Mouse (Mus musculus) midbrain, embryonic 14.5 days (tissue): ENCODE data around the gene Gnai1. TPM values are rescaled to one million over a fixed set of nuclear protein-coding genes. Genes with fewer than 3 reads are reported as not detected.
A peak's percentile ranks its signal among the peaks of the same experiment; 100 is the strongest.

Source experiments
- ATAC-seq: fragments of 200-750 bp; cut with Nextera tagmentation; 2 replicates; pipeline ENCODE4 v1.8.0; 2017; ENCODE audit warnings: moderate number of reproducible peaks, moderate library complexity; ENCODE audit not compliant: low FRiP score, low TSS enrichment
- DNase-seq: peaks from one replicate; pipeline ENCODE4 v3.0.0-alpha.2; 2015
- H3K27ac ChIP-seq: fragments of 300-500 bp; sonication (generic); replicated peaks from 2 replicates; pipeline ENCODE4 v1.5.1; 2014; ENCODE audit warnings: mild to moderate bottlenecking, low read depth, low read length, moderate library complexity
- H3K27me3 ChIP-seq: fragments of 300-500 bp; sonication (generic); 2 replicates; pipeline ENCODE4 v1.6.1; 2014; ENCODE audit warnings: low read length, control low read depth, mixed read lengths; ENCODE audit not compliant: control insufficient read depth, insufficient read depth
- H3K36me3 ChIP-seq: fragments of 300-500 bp; sonication (generic); 2 replicates; pipeline ENCODE4 v1.6.1; 2014; ENCODE audit warnings: low read length, control low read depth; ENCODE audit not compliant: control insufficient read depth, insufficient read depth
- H3K4me1 ChIP-seq: fragments of 300-500 bp; sonication (generic); 2 replicates; pipeline ENCODE4 v1.6.1; 2014; ENCODE audit warnings: mild to moderate bottlenecking, antibody characterized with exemption, low read length, control low read depth; ENCODE audit not compliant: control insufficient read depth, insufficient read depth
- H3K4me2 ChIP-seq: fragments of 300-500 bp; sonication (generic); 2 replicates; pipeline ENCODE4 v1.6.1; 2014; ENCODE audit warnings: mild to moderate bottlenecking, low read length, moderate library complexity
- H3K4me3 ChIP-seq: fragments of 300-500 bp; sonication (generic); replicated peaks from 2 replicates; pipeline ENCODE4 v1.5.1; 2014; ENCODE audit warnings: low read depth, low read length
- H3K9ac ChIP-seq: fragments of 300-500 bp; sonication (generic); replicated peaks from 2 replicates; pipeline ENCODE4 v1.6.1; 2014; ENCODE audit warnings: mild to moderate bottlenecking, low read length, moderate library complexity
- H3K9me3 ChIP-seq: fragments of 300-500 bp; sonication (generic); 2 replicates; pipeline ENCODE4 v1.6.1; 2016; ENCODE audit warnings: low read length, control low read depth, mixed read lengths; ENCODE audit not compliant: control insufficient read depth
- WGBS: fragments of 180-500 bp; shearing (Covaris S2); extraction: QIAGEN DNeasy Blood & Tissue Kit; methylation state at CpG from one replicate; pipeline ENCODE4 v1.1.7; 2014; 5-methylcytosine and 5-hydroxymethylcytosine counted together
- polyA plus RNA-seq: library from polyadenylated mRNA; unstranded; fragments of >200 nt; fragmentation: Nextera tagmentation; extraction: Ambion mirVana; gene quantifications from 2 replicates; pipeline ENCODE4 v1.2.1, GENCODE M21; 2014

Gene Gnai1
- 84.7 and 87.2 TPM in 2 replicates for polyA plus RNA-seq

GRCm38 (mm10) chr5:18360281-18360819, at the start of gene Gnai1:
TSS of gene Gnai1 (minus strand) at chr5:18360355.
- peak within 1 kb of the TSS; percentile 82 for H3K4me3 ChIP-seq
- DNase-seq, result peak; percentile 93

GRCm38 (mm10) chr5:18367864-18368263, 7.7 kb upstream of the Gnai1 start:
- DNase-seq (no peak), ATAC-seq (no peak)
- Histone ChIP-seq H3K27me3 (no peaks in the 10 kb centered on the region), H3K9me3 (no peaks in the 10 kb centered on the region; the same call in 1 of the 2 replicates), H3K36me3 (no peaks in the 10 kb centered on the region), H3K4me1 (no peaks in the 10 kb centered on the region), H3K27ac (no peak overlapping the region), H3K4me3 (no peak overlapping the region), H3K4me2 (no peak overlapping the region), H3K9ac (no peak overlapping the region)
- WGBS, result 7% methylated on average over 2 of the region's 2 CpGs

More at GRCm38 (mm10) chr5:18360281-18360819, at the start of gene Gnai1:
- under 1% methylated on average over 72 of the region's 76 CpGs for WGBS
- H3K9me3 ChIP-seq, result no peaks in the 10 kb centered on the region; the same call in 1 of the 2 replicates
- H3K4me1 ChIP-seq, result peaks cover 11% of the 10 kb centered on the region; the same call in 1 of the 2 replicates
- peak within 1 kb of the TSS; percentile 90 for H3K4me2 ChIP-seq
- ATAC-seq, result peak; percentile 96
- H3K9ac ChIP-seq, result peak within 1 kb of the TSS; percentile 90
- H3K36me3 ChIP-seq, result no peaks in the 10 kb centered on the region
- no peaks in the 10 kb centered on the region for H3K27me3 ChIP-seq
- peak within 1 kb of the TSS; percentile 86 for H3K27ac ChIP-seq

GRCm38 (mm10) chr5:18365460-18365859, 5.3 kb upstream of the Gnai1 start:
- H3K27ac ChIP-seq, result no peak overlapping the region
- no peak overlapping the region for H3K9ac ChIP-seq
- no peaks in the 10 kb centered on the region for H3K36me3 ChIP-seq
- H3K4me1 ChIP-seq, result no peaks in the 10 kb centered on the region
- no peaks in the 10 kb centered on the region for H3K27me3 ChIP-seq
- ATAC-seq (no peak), DNase-seq (no peak)
- 94% methylated on average over 3 of the region's 3 CpGs for WGBS
- H3K4me3 ChIP-seq, result no peak overlapping the region
- H3K9me3 ChIP-seq, result no peaks in the 10 kb centered on the region; the same call in 1 of the 2 replicates
- no peak overlapping the region for H3K4me2 ChIP-seq

GRCm38 (mm10) chr5:18360956-18361355, 801 bp upstream of the Gnai1 start:
- Histone ChIP-seq H3K36me3 (no peaks in the 10 kb centered on the region), H3K27me3 (no peaks in the 10 kb centered on the region), H3K4me2 (peak overlapping the region; percentile 90), H3K4me1 (peaks cover 11% of the 10 kb centered on the region; the same call in 1 of the 2 replicates), H3K9me3 (no peaks in the 10 kb centered on the region; the same call in 1 of the 2 replicates), H3K9ac (no peak overlapping the region), H3K27ac (0 out of 2 replicates have a peak overlapping the region, but pooled peaks have one; percentile 32), H3K4me3 (peak overlapping the region; percentile 82)
- ATAC-seq, result no peak
- WGBS, result 26% methylated on average over 6 of the region's 6 CpGs
- no peak for DNase-seq

GRCm38 (mm10) chr5:18359376-18360280, 527 bp downstream of the Gnai1 start:
- Histone ChIP-seq H3K4me2 (peak overlapping the region; percentile 90), H3K27ac (peak overlapping the region; percentile 86), H3K36me3 (no peaks in the 10 kb centered on the region), H3K4me1 (peaks cover 11% of the 10 kb centered on the region; the same call in 1 of the 2 replicates), H3K27me3 (no peaks in the 10 kb centered on the region), H3K9me3 (no peaks in the 10 kb centered on the region; the same call in 1 of the 2 replicates), H3K9ac (peak overlapping the region; percentile 90), H3K4me3 (peak overlapping the region; percentile 82)
- under 1% methylated on average over 76 of the region's 76 CpGs for WGBS
- DNase-seq (peak; percentile 77), ATAC-seq (peak; percentile 86)

- peak overlapping the region; percentile 82 for H3K4me3 ChIP-seq
- H3K9me3 ChIP-seq, result no peaks in the 10 kb centered on the region; the same call in 1 of the 2 replicates
- no peak overlapping the region for H3K27ac ChIP-seq
- peaks cover 11% of the 10 kb centered on the region; the same call in 1 of the 2 replicates for H3K4me1 ChIP-seq
- ATAC-seq (no peak), DNase-seq (peak; percentile 43)
- H3K27me3 ChIP-seq, result no peaks in the 10 kb centered on the region
- H3K4me2 ChIP-seq, result peak overlapping the region; percentile 90
- WGBS, result 35% methylated on average over 6 of the region's 6 CpGs
- H3K9ac ChIP-seq, result peak overlapping the region; percentile 90; the same call in 1 of the 2 replicates
- no peaks in the 10 kb centered on the region for H3K36me3 ChIP-seq
Observed at GRCm38 (mm10) chr5:18358778-18359177, 1.4 kb downstream of the Gnai1 start.

- Histone ChIP-seq H3K4me2 (peak overlapping the region; percentile 90), H3K9ac (peak overlapping the region; percentile 90; the same call in 1 of the 2 replicates), H3K9me3 (no peaks in the 10 kb centered on the region; the same call in 1 of the 2 replicates), H3K4me3 (peak overlapping the region; percentile 82), H3K27ac (no peak overlapping the region), H3K4me1 (peaks cover 11% of the 10 kb centered on the region; the same call in 1 of the 2 replicates), H3K36me3 (no peaks in the 10 kb centered on the region), H3K27me3 (no peaks in the 10 kb centered on the region)
- ATAC-seq (no peak), DNase-seq (peak; percentile 76)
- 14% methylated on average over 3 of the region's 3 CpGs for WGBS
Observed at GRCm38 (mm10) chr5:18358191-18358590, 2.0 kb downstream of the Gnai1 start.

- H3K9ac ChIP-seq, result no peak overlapping the region
- H3K4me3 ChIP-seq, result no peak overlapping the region
- no peaks in the 10 kb centered on the region for H3K27me3 ChIP-seq
- no peaks in the 10 kb centered on the region for H3K9me3 ChIP-seq
- WGBS, result 98% methylated on average over 3 of the region's 3 CpGs
- no peak overlapping the region for H3K4me2 ChIP-seq
- no peak overlapping the region for H3K27ac ChIP-seq
- H3K4me1 ChIP-seq, result no peaks in the 10 kb centered on the region
- H3K36me3 ChIP-seq, result no peaks in the 10 kb centered on the region
- no peak for DNase-seq
- ATAC-seq, result no peak
Observed at GRCm38 (mm10) chr5:18347297-18347696, 12.9 kb downstream of the Gnai1 start.
